Mouse (Mus musculus) testis, adult 2 months (tissue): ENCODE data around the gene Pik3r1.

Source experiments
- CTCF ChIP-seq: fragments of 200-500 bp; IDR thresholded peaks from 2 replicates; pipeline ENCODE4 v1.5.1; 2012; ENCODE audit warnings: low read depth, mild to moderate bottlenecking, inconsistent platforms, low read length, moderate library complexity; ENCODE audit not compliant: control insufficient read depth, insufficient read depth, insufficient replicate concordance
- POLR2A ChIP-seq: fragments of 200-500 bp; IDR thresholded peaks from 2 replicates; pipeline ENCODE4 v1.6.1; 2012; ENCODE audit warnings: low read depth, mild to moderate bottlenecking, inconsistent platforms, low read length, moderate library complexity; ENCODE audit not compliant: control insufficient read depth

DNA sequence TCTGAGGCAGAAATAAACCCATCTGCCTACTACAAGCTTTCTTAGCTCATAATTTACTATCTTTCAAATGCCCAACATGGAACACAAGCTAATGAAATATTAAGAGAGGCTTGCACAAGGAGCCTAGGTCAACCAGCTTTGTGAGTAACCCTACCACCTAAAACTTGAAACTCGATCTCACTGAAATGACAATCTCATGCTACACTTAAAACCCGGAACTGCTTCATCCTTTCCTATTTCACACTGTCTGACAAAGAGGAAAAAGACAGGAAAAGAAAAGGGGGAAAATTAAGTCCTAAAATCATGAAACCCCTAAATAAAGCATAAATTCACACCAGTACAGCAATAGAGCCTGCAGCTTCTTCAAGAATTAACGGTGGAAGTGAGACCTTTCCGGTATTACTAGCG is 1.4 kb downstream of the Pik3r1 start:
- no peak for TF ChIP-seq CTCF
- TF ChIP-seq POLR2A, result no peak
